Mouse (Mus musculus) embryo, embryonic 11.5 days (tissue): Measurements from ENCODE around the gene Mta3.
A peak's percentile ranks its signal among the peaks of the same experiment; 100 is the strongest.
"Not testable (repeated sequence)": the region's sequence is repeated elsewhere in the genome, so short reads cannot be mapped to it uniquely, and the experiment has no call there.

Source experiments
- DNase-seq: peaks from one replicate; pipeline ENCODE4 v3.0.0-alpha.2; 2012; ENCODE audit warnings: low read depth, low spot score

The Mta3 gene

GRCm38 (mm10) chr17:83849081-83849675 is 143.2 kb downstream of the Mta3 start:
- no peak for DNase-seq

- no peak for DNase-seq
These were observed 143.8 kb downstream of the Mta3 start for GRCm38 (mm10) chr17:83849717-83850116.

GRCm38 (mm10) chr17:83850458-83850857 is 144.5 kb downstream of the Mta3 start:
- DNase-seq = peak; percentile 86

- no peak for DNase-seq
These were observed 144.9 kb downstream of the Mta3 start for GRCm38 (mm10) chr17:83850864-83851263.

- no peak for DNase-seq
These were observed 147.9 kb downstream of the Mta3 start for GRCm38 (mm10) chr17:83853831-83854230.

GRCm38 (mm10) chr17:83854284-83854918 is 148.4 kb downstream of the Mta3 start:
- DNase-seq = no peak

GRCm38 (mm10) chr17:83858413-83858812 is 152.4 kb downstream of the Mta3 start:
- no peak for DNase-seq

GRCm38 (mm10) chr17:83859639-83860038 is 153.7 kb downstream of the Mta3 start:
- DNase-seq = no peak

GRCm38 (mm10) chr17:83860224-83860623 is 154.3 kb downstream of the Mta3 start:
- no peak for DNase-seq

- DNase-seq = not testable (repeated sequence)
These were observed 155.0 kb downstream of the Mta3 start for GRCm38 (mm10) chr17:83860968-83861367.

GRCm38 (mm10) chr17:83861444-83862133 is 155.6 kb downstream of the Mta3 start:
- DNase-seq = peak; percentile 95

- DNase-seq = no peak
These were observed 156.3 kb downstream of the Mta3 start for GRCm38 (mm10) chr17:83862134-83862881.

GRCm38 (mm10) chr17:83865366-83865765 is 159.4 kb downstream of the Mta3 start:
- no peak for DNase-seq

- DNase-seq = no peak
These were observed 160.6 kb downstream of the Mta3 start for GRCm38 (mm10) chr17:83866582-83866981.

- DNase-seq = no peak
These were observed 164.4 kb downstream of the Mta3 start for GRCm38 (mm10) chr17:83870385-83870784.
